Mouse (Mus musculus) gastrocnemius, adult 2 months (tissue): ENCODE data around the gene Picalm. TPM values are rescaled to one million over a fixed set of nuclear protein-coding genes. Genes with fewer than 3 reads are reported as not detected.
"Not testable (repeated sequence)": the region's sequence is repeated elsewhere in the genome, so short reads cannot be mapped to it uniquely, and the experiment has no call there.

Experiments used
- DNase-seq: peaks from one replicate; pipeline ENCODE4 v3.0.0; 2022
- H3K27ac ChIP-seq: fragments of 200-600 bp; 2 replicates; pipeline ENCODE4 v1.8.1; 2022; ENCODE audit warnings: mild to moderate bottlenecking
- H3K4me3 ChIP-seq: fragments of 200-600 bp; 2 replicates; pipeline ENCODE4 v1.8.1; 2022; ENCODE audit warnings: mild to moderate bottlenecking, moderate library complexity
- CTCF ChIP-seq: fragments of 200-600 bp; IDR thresholded peaks from 2 replicates; pipeline ENCODE4 v1.8.1; 2022; ENCODE audit warnings: antibody characterized with exemption, mild to moderate bottlenecking, moderate library complexity
- intact Hi-C: fragments of 180-260 bp; cut with DNase I; formaldehyde crosslinking; loops from one replicate; pipeline ENCODE4 v1.15.1; 2025
- total RNA-seq, 2 experiments: library from RNA; stranded (reverse); gene quantifications; 2 replicates each; pipeline ENCODE4 v1.2.3; 2021

The Picalm gene
- total RNA-seq, 2 experiments from 2014 or later = 87.9 to 93.4 TPM

DNA sequence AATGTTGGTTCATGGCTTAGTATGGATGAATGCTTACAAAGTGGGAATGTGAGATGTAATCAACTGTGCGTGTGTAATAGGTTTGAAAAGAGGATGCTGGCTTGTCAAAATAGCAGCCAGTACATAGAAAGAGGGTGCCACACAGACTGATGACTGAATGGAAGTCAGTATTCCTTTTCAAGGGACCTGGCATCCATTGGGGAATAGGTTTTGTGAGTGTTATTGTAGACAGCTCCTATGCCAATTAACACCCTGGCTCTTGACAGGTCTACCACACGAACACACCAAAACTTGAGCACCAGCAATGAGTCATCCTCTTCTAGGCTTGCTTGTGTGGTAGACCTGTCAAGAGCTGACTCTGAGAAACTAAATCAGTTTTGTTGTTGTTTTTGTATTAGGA is 45.6 kb downstream of the Picalm start:
- no peak overlapping the region for H3K4me3 ChIP-seq
- no peak for DNase-seq
- TF ChIP-seq CTCF = no peak
- no peak overlapping the region for H3K27ac ChIP-seq
- intact Hi-C loops = no loop called here

DNA sequence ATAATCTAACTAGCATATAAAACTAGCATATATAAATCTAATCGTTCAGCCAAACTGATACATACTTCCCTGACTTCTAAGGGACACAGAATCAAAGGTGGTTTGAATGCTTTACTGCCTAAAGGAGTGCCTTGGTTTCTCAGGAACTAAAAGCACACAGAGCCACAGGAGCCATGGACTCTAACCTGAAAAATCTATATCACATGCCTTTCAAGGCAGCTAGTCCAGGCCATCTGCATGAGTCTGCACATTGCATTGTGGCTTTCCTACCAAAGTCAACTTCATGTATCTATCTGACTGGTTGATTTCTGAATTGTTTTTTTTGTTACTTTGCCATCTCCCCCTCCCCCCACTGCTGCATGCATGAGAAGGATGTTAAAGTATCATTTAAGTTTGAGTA is 50.6 kb downstream of the Picalm start:
- DNase-seq = no peak
- TF ChIP-seq CTCF = no peak
- Histone ChIP-seq H3K27ac (no peak overlapping the region), H3K4me3 (no peak overlapping the region)
- intact Hi-C loops = no loop called here

DNA sequence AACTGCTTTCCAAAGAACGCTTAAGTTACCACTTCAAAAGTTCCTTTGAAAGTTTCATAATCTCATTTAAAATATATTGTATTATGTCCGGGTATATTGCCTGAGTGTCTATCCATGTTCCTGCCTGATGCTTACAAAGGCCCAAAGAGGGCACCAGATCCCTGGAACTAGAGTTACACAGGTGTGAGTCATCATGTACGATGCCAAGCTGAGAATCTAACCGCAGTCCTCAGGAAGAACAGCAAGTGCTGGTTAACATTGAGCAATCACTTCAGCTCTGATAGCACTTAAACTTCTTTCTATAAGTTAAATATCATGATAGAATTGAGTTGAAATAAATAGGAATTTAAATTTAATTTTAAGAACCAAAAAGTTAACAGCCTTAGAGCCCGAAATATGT is 70.2 kb downstream of the Picalm start:
- intact Hi-C loops = no loop called here
- Histone ChIP-seq H3K27ac (peak overlapping the region; percentile 21), H3K4me3 (no peak overlapping the region)
- no peak for DNase-seq
- TF ChIP-seq CTCF = peak; percentile 42

DNA sequence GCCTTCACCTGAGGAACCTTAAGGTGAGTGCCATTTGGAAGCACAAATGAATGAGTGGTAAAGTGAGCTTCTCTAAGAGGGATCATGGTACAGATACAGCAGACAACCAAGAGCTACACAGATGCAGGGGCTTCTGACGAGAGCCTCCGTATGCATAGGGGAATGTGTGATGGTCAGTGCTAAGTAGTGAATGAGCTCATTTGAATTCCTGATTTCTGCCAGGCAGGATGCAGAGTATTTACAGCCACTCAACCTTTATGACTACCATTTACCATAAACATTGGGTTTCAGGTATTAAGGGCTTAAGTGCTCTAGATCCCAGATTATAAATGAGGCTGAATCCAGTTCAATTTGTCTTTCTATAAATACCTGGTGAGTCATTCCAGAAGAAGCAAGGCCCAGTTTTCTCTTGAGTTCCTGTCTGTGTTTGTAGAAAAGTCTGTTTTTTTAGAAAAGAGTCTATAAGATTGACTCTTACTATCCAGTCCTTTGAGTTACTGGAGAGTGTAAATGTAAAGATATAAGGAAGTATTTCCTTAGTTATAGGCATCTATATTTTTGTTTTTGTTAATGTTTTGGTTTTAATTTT is 72.0 kb downstream of the Picalm start:
- no peak overlapping the region for H3K27ac ChIP-seq

DNA sequence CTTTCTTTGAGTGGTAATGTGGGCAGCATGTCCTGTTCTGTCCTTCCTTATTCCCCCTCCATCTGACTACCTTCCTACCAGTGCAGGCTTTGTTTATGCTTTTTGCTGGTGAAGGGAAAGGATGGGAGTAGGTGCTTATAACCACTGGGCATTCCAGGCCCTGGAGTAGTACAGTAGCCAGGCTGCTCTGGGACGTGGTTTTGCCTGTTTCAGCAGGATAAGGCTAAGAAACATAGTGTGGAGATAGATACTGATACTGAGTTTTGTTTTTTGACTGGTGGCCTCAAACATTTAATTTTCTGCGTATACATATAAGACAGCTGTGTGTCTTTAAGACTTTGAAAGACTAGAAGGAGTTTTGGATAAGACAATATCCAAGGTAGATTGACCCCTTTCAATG is 73.9 kb downstream of the Picalm start:
- intact Hi-C loops = no loop called here
- no peak for TF ChIP-seq CTCF
- H3K27ac ChIP-seq = no peak overlapping the region
- no peak overlapping the region for H3K4me3 ChIP-seq
- no peak for DNase-seq

More for the DNA sequence above, 72.0 kb downstream of the Picalm start:
- TF ChIP-seq CTCF = no peak
- intact Hi-C loops = no loop called here
- no peak overlapping the region for H3K4me3 ChIP-seq
- DNase-seq = no peak

DNA sequence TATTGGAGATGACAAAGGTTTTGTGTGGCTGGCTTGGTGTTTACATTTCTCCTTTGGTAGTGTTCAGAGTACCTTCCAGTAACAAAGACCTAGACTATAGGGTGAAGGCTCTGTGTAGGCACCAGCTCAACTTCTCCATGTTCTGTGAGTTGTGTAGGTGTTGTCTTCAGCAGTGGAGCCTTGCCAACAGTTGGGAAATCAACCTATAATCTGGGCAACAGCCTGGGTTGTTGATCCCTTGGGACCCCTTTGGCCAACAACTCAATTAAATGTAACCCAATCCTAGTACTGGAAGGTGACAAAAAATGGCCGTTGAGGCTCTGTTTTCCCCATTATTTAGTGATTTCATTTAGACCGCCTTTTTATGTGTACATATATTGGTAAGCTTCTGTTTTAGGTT is 80.1 kb downstream of the Picalm start:
- Histone ChIP-seq H3K27ac (no peak overlapping the region), H3K4me3 (no peak overlapping the region)
- intact Hi-C loops = no loop called here
- TF ChIP-seq CTCF = no peak
- no peak for DNase-seq

DNA sequence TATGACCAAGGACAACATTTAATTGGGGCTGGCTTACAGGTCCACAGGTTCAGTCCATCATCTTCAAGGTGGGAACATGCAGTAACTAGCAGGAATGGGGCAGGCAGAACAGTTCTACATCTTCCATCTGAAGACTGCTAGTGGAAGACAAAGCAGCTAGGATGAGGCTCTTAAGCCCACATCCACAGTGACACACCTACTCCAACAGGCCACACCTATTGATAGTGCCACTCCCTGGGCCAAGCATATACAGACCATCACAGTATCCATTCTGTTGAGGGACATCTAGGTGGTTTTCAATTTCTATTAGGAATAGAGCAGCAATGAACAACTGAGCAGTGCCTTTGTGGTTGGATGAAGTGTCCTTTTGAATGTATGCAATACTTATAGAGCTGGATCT is 80.9 kb downstream of the Picalm start:
- DNase-seq = no peak
- H3K4me3 ChIP-seq = no peak overlapping the region
- no peak for TF ChIP-seq CTCF
- no peak overlapping the region for H3K27ac ChIP-seq
- intact Hi-C loops = no loop called here

DNA sequence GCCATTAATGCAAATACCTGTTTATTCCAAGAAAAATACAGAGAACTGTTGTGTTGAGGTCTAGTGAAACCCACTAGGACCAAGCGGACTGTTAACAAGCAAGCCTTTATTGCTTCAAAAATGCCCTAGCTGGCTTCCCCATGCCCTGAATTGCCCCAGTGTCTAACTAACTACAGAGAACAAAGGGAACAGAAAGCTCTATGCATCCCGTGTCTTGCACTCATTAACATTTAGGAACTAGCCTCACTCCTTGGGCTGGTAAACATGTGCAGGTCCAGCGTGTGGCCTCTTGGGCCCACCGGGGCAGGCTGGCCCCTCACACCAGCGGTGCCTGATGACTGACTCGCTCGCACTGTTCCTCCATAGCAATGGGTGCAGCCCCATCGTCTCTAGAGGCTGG is 86.5 kb downstream of the Picalm start:
- peak overlapping the region; percentile 20; the same call in 1 of the 2 replicates for H3K27ac ChIP-seq
- intact Hi-C loops = no loop called here
- DNase-seq = no peak
- no peak overlapping the region for H3K4me3 ChIP-seq
- TF ChIP-seq CTCF = no peak

DNA sequence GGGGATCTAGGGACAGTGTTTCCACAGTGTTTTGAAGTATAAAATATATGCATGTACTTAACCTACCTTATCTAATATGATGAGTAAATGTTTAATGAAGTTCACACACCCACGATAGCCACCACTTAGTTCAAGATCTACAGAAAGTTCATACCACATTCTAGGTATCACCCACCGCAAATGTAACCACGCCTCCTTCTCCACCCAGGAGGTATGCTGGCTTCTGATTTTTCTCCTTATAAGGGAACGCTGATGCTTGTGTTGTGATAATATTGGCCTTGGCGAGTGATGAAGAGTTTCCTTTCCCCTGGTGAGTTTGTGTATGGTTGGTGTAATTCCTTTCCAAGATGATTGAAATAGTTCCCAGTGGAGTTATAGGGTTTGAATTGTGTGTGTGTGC is 88.1 kb downstream of the Picalm start:
- Histone ChIP-seq H3K4me3 (no peak overlapping the region), H3K27ac (no peak overlapping the region)
- DNase-seq = no peak
- TF ChIP-seq CTCF = no peak
- intact Hi-C loops = no loop called here

DNA sequence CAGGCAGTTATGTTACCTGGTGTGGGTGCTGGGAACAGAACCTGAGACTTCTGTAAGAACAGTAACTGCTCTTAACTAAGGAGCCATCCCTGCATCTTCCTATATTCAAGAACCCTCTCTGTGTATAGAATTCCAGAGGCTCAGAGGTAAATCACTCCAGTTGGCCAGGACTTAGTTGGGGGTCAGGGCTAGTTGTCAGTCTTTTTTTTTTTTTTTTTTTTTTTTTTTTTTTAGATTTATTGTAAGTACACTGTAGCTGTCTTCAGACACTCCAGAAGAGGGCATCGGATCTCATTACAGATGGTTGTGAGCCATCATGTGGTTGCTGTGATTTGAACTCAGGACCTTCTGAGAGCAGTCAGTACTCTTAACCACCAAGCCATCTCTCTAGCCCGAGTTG is 91.5 kb downstream of the Picalm start:
- intact Hi-C loops = no loop called here
- H3K4me3 ChIP-seq = no peak overlapping the region
- H3K27ac ChIP-seq = no peak overlapping the region
- no peak for TF ChIP-seq CTCF
- no peak for DNase-seq

DNA sequence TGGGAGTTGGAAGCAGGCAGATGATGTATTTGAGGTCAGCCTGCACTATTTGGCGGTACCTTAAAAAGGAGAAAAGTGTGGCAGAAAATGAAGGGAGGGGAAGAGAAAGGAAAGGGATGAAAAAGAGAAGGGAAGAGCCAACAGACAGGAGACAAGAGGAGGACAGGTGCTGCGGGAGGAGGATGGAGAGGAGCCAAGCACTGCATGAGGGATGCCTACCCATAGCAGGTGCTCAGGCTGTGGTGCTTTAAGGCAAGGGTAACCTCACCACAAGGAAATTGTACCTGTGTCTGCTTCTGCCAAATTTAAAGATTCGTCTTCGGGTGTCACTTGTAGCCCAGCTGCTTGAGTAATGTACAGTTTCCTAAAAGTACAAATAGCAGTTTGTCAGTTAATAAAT is 98.1 kb downstream of the Picalm start:
- intact Hi-C loops = no loop called here
- no peak for TF ChIP-seq CTCF
- Histone ChIP-seq H3K4me3 (no peak overlapping the region), H3K27ac (no peak overlapping the region)
- DNase-seq = no peak

DNA sequence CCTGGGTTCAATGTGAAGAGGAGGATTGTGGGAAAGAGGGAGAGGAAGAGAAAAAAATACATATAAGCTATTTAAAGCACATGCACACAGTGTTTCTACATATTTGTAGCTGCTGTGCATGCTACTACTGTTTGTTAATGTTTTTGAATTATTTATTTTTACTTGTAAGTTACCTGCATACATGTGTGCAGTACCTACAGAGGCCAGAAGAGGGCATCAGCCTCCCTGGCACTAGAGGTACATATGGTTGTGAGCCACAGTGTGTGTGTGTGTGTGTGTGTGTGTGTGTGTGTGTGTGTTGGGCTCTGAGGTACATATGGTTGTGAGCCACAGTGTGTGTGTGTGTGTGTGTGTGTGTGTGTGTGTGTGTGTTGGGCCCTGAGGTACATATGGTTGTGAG is 98.9 kb downstream of the Picalm start:
- H3K4me3 ChIP-seq, intact Hi-C loops, H3K27ac ChIP-seq, DNase-seq: not testable (repeated sequence)
- peak; percentile 37; the same call in 1 of the 2 replicates for TF ChIP-seq CTCF

DNA sequence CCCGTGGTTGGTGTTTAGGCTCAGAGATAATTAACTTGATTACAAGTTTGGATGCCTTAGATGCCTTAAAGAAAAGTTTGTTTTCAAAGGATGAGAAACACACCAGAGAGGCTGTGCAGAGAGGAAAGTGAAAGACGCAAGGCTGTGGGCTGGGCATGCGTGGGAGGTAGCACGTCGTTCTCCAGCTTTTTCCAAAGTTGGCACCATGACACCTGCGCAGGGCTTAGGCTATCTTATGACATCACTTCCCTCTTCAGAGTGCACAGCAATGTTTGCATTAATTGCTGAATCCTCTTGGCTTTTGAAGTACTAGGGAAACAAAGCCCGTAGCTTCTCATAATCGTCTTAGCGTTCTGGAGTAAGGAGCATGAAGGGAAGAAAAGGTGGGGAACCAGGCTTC is 101.4 kb downstream of the Picalm start:
- no peak overlapping the region for H3K27ac ChIP-seq
- TF ChIP-seq CTCF = no peak
- intact Hi-C loops = no loop called here
- DNase-seq = no peak
- H3K4me3 ChIP-seq = peak overlapping the region; percentile 38

DNA sequence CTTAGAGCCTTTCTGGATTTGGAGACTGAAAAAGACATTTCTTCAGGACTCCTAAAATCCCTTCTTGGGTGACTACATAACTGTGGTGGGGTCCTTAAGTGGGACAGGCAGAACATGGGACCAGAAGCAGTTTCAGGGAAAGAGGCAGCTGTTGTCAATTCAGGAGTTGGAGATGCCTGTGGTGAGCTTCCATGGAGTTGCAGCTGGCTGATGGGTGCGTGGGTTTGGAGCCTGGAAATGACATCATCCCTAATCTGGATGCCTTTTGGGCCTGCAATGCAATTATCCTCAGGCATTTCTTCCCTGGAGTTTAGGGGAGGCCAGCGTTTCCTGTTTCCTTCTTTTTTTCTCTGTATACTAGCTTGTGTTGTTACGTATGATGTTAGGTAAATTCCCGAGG is 103.9 kb downstream of the Picalm start:
- intact Hi-C loops = no loop called here

More for the DNA sequence above, 103.9 kb downstream of the Picalm start:
- peak overlapping the region; percentile 63 for H3K27ac ChIP-seq
- H3K4me3 ChIP-seq = peak overlapping the region; percentile 6; the same call in 1 of the 2 replicates
- no peak for TF ChIP-seq CTCF
- DNase-seq = peak; percentile 44
